Mouse (Mus musculus): Measurements from ENCODE around the gene Fbxl3.

Fbxl3 gene

DNA sequence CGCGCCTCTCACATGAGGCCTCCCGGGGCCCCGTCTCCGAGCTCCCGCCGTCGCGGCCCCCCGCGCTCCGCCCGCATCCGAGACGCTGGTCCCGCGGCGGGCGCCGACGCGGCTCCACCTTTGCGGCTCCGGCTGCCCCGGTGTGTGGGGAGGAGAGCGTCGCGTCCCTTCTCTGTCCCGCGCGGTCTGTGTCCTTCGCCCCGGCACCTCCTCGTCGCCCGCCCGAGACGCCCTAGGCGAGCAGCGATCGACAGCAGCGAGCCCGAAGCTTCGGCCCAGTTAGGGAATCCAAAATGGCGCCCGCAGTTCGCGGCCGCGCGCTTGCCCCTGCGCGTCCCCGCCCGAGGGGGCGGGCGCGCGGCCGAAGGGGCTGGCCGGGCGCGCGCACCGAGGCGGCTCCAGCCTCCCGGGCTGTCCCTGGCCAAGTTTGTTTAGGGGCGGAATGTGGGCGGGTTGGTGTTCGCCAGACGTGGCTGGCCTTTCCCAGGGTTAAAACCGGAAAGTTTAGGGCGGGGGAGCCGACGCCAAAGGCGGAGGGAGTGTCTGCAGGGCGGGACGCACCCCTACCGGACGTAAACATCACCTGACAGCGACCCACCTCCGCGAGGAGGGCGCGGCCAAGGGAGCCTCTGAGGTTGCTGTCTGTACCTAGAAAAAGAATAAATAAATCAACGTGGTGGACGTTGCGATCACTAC lies at the start of gene Fbxl3:
TSS of gene Fbxl3 (minus strand) at position 329 of the 696 bp plus-strand sequence.
- peak; percentile 95 for DNase-seq (ENCODE audit: low spot score)

GRCm38 (mm10) chr14:103131991-103132390 lies 32.6 kb upstream of the Fbxl3 start:
- peak; percentile 23 for DNase-seq (ENCODE audit: low spot score)

GRCm38 (mm10) chr14:103125756-103126155 lies 26.4 kb upstream of the Fbxl3 start:
- no peak for DNase-seq (ENCODE audit: low spot score)

- no peak for DNase-seq (ENCODE audit: low spot score)
Measured at GRCm38 (mm10) chr14:103114994-103115670, 15.8 kb upstream of the Fbxl3 start.

- DNase-seq (ENCODE audit: low spot score), result no peak
Measured at GRCm38 (mm10) chr14:103112606-103113363, 13.4 kb upstream of the Fbxl3 start.

GRCm38 (mm10) chr14:103109971-103110370 lies 10.6 kb upstream of the Fbxl3 start:
- DNase-seq (ENCODE audit: low spot score), result no peak

DNA sequence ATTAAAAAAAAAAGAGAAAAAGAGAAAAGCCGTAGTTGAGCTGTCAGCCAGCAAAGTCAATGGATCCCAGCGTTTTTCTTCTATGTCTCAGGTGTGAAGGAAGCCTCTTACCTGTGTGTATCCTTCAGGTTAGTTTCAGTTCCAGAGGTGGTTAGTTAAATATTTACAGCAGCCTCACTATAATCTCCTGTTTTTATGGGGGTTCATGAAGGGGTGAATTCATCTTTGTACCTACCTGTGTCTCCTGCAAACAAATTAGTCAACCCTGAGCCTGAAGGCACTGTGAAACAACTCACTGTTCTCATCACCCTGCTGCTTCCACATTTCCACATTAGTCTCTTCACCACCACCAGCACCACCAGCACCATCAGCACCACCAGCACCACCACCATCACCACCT lies 6.9 kb upstream of the Fbxl3 start:
- no peak for DNase-seq (ENCODE audit: low spot score)

DNA sequence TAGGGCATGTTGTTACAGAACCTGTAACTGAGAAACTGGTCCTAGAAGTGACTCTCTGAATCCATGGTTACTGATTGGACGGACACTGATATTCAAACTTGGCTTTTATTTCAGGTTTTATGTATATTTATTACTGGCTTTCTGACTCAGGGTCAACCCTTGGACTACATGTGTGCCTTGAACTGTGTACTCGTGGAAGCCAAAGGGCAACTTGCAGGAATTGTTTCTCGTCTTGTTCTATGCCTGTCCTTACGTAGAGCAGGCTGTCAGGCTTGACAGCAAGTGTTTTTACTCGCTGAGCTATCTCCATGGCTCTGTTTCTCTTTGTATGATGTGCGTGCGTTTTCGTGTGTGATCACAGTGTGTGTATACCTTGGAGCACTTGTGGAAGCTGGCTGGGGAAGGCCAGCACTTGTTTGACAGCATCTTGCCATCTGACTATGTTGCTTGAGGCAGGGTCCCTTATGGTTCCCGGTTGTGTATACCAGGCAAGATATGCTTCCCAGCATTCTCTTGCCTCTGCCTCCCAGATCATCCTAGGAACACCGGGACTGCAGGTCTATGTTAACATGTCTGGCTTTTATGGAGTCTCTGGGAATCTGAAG lies 3.5 kb upstream of the Fbxl3 start:
- no peak for DNase-seq (ENCODE audit: low spot score)

DNA sequence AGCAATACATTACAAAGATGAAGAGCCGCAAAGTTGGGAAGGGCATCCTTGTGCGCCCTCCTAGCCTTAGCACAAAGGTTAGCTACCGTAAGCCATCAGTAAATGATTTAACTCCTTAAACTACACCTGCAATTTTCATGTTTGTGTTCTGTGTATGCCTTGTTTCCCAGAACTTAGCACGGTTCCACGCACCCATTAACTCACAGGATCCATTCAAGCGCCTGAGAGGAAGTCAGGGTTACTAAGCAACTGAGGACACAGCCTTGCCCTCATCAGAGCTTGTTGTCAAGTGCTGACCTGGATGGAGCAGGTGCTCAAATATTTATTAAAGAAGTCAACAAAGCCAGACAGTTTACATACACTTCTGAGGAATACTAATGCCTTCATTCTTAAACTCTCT lies 2.9 kb upstream of the Fbxl3 start:
- no peak for DNase-seq (ENCODE audit: low spot score)

GRCm38 (mm10) chr14:103101171-103101570 lies 1.8 kb upstream of the Fbxl3 start:
- DNase-seq (ENCODE audit: low spot score), result no peak

GRCm38 (mm10) chr14:103100296-103100695 lies 930 bp upstream of the Fbxl3 start:
- no peak for DNase-seq (ENCODE audit: low spot score)

- DNase-seq (ENCODE audit: low spot score), result peak; percentile 86
Measured at GRCm38 (mm10) chr14:103098587-103099235, 655 bp downstream of the Fbxl3 start.

DNA sequence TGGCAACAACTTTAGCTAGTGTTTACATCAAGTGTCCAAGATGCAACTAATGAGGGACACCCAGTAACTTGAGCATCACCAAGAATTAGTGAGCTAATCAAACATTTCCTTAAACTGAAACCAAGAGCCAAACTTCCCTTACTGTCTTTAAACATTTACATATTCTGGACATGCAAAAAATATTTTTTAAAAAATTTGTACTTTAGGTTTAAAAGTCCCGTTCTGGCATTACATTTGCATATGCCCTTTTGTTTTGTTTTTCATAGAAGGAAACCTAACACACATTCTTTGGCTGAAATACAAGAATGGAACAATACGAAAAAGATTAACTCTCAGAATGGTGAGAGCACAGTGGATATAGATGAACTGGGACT lies 1.2 kb downstream of the Fbxl3 start:
- DNase-seq (ENCODE audit: low spot score), result no peak

DNA sequence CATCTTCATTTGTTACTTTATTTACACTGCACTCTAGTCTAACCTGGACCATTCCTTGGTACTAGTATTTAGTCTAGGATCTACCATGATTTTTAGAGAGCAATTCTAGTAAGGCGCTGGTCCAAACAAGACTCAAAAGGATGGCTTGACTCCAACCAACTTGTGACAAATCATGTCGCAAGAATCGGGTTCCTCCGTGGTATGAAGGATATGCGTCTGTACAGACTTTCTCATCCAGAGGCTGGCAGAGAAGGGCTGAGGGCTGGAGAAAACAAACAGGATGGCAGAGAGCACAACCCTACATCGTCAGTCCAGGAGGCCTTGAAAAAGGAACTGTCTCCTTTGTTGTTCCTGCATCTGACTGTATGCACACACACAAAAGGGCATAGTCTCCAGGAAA lies 2.7 kb downstream of the Fbxl3 start:
- no peak for DNase-seq (ENCODE audit: low spot score)

DNA sequence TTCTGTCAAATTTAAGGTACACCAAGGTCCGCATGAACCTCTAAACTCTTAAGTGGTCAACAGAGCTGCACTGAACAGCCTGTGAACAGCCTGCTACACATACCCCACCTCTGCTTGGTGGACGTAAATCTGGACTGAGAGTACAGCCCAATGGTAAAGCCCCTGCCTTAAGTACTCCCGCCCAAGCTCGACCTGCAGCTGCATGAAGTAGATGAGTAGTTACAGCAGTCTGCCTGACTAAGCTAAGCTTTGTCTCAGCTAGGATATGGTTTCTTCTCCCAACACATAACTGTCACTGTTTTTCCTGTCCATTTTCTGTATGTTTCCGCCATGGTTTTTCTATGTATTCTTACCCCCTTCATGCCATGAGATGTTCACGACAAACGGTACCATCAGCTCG lies 3.5 kb downstream of the Fbxl3 start:
- DNase-seq (ENCODE audit: low spot score), result no peak

DNA sequence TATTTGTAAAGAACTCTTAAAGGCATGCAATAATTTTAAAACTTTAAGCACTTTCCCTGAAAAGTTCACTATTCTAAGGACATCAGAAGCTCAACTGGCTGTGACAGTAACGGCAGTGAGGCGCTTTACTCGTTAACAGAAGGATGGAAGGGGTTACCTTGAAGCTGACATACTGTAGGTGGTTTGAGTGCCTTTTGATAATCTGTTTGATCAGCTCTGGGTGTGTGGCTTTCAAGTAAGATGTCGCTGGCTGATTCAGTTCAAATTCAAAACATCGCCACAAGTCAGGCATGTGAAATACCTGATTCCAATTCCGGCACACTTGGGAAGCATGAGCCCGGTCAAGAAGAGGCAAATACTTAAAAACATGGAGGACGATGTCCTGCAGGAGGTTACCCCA lies 4.3 kb downstream of the Fbxl3 start:
- no peak for DNase-seq (ENCODE audit: low spot score)

GRCm38 (mm10) chr14:103093670-103094069 lies 5.7 kb downstream of the Fbxl3 start:
- no peak for DNase-seq (ENCODE audit: low spot score)

DNA sequence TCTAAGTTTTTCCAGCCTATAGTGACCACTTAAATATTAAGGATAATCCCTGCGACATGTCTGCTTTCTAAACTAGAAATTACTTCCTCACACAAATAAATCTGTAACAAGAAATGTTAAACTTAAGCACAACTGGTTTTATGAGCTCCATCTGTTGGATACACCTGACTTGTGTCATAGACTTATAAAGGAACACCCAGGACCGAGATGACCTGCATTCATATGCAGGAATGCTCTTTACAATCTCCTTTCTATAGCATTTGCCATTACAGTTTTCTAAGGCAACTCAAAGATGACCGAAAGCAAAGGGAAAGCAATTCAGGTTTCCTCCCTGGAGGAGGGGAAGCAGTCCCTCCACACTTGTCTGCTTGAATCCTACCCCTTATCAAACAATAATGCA lies 6.1 kb downstream of the Fbxl3 start:
- DNase-seq (ENCODE audit: low spot score), result no peak

DNA sequence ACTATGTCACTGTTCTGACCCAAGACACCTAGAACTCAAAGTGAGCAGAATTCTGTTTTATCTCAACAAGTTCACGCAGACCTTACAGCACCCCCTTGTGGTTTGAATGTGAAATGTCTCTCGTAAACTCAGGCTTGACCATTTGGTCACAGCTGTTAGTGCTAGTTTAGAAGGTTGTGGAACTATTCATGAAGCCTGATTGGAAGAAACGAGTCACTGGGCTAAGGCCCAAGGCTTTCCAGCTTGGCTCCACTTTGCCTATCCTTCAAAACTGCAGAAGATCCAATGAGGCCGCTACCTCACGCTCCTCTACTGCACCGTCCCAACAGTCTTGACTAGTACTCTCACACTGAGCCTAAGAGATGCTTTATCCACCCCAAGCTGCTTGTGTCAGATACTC lies 10.7 kb downstream of the Fbxl3 start:
- DNase-seq (ENCODE audit: low spot score), result peak; percentile 73

DNA sequence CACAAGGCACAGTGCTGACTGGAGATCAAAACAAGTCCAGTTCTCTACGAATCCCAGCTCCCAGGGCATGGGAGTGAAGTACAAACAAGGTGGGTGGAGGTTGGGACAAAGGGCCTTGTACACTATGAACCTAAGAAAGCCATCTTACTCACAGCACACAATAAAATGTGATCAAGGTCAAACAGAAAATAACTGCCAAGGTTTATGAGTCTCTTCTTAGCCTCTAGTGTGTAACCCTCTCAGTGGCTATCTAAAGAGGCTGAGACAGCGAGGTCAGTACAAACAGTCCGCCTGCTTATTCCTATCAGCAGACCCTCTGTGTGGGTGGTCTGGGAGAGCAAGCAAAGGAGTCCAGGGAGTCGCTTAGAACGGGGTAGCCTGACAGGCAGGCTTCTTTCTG lies 11.5 kb downstream of the Fbxl3 start:
- no peak for DNase-seq (ENCODE audit: low spot score)

GRCm38 (mm10) chr14:103086671-103087324 lies 12.6 kb downstream of the Fbxl3 start:
- no peak for DNase-seq (ENCODE audit: low spot score)
